Mouse (Mus musculus) liver, postnatal 0 days (tissue): ENCODE data around the gene Fbn1.

Source experiments
- CTCF ChIP-seq: sonication (generic); IDR thresholded peaks from 2 replicates; pipeline ENCODE4 v1.5.1; 2016; ENCODE audit warnings: antibody characterized with exemption, low read depth
- EP300 ChIP-seq: IDR thresholded peaks from 2 replicates; pipeline ENCODE4 v1.6.1; 2016; ENCODE audit warnings: antibody characterized with exemption, low read depth, mild to moderate bottlenecking

GRCm38 (mm10) chr2:125354587-125354986 is 153.2 kb downstream of the Fbn1 start:
- TF ChIP-seq EP300, result no peak
- TF ChIP-seq CTCF, result no peak
